Mouse (Mus musculus) kidney, postnatal 14 days (tissue): ENCODE measurements around the gene Clmn.
A peak's percentile ranks its signal among the peaks of the same experiment; 100 is the strongest.

Experiments
- DNase-seq: peaks from one replicate; pipeline ENCODE4 v3.0.0; 2022; ENCODE audit warnings: mixed read lengths

Clmn gene

DNA sequence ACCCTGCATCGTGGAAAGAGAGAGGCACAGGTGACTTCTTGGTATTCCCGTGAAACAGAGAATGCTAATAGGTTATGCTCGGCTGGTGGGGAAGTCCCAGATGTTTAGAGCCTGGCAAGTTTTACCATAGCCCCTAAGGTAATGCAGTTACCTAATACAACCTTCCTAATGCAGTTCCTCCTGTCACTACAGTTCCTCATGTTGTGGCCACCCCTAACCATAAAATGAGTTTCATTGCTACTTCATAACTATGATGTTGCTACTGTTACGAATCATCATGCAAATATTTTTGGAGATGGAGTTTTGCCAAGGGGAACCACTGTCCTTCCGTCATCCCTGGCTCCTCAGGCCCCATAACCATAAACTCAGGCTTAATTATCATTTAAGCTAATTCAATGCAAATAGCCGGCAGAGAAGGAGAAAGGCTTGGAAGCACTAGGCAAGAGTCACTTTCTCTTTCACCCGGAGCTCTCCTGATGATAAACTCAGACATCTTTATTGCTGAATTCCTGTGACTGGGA is 53.9 kb downstream of the Clmn start:
- no peak for DNase-seq

DNA sequence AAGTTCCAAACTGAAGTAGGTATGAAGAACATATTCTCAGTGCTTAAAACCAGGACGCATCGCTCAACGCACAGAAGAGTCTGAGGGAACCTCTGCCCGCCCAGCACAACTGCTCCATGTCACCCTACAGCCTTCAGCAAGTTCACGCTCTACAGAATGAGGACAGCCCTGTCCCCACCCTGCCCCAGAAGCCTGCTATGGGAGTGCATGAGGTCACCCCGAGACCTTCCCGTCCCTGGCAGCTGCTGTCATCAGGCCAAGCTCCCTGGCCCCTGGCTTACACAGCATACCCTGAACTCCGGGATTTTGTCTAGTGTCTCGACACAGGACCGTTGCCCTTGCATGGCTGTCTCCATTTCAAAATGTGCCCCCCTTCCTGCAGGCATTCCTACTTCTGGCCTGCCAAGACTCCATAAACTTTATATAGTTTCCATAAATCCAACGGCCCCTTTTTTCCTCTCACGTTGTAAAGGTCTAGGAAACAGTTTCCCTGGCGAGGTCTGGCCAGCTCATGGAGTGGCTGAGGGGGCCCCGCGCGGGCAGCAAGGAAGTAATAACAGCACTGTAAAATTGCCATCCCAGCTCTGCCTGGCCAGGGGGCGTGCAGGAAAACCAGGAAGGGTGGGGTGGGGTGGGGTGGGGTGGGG is 56.3 kb downstream of the Clmn start:
- no peak for DNase-seq

DNA sequence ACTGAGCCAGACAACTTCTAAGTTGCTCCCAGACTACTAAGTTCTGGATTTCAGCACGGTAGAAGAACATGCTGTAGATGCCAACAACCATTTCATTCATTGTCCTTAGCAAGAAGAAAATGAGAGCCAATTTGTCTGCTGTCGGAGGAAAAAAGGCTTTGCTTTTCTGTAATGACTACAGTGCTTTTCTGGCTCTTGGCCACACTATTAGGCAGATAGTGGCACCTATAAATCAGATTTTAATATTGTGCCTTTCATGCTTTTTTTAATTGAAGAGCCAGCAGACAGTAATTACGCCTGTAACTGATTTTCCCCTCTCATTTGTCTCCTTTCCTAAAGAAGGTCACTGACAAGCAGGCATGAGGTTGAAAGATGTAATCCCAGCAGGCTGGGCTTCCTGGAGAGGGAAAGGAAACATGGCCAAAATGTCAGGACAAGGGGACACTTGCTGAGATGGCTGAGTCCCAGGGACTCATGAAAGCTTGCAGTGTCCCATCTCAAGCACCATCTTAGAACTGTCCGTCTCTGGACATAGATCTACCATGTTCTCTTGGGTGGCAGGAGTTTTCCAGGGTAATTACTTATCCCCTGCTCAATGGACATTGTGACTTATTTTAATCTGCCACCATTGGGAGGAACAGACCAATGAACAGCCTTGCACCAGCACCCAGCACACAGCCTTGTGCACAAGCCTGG is 58.0 kb downstream of the Clmn start:
- no peak for DNase-seq

DNA sequence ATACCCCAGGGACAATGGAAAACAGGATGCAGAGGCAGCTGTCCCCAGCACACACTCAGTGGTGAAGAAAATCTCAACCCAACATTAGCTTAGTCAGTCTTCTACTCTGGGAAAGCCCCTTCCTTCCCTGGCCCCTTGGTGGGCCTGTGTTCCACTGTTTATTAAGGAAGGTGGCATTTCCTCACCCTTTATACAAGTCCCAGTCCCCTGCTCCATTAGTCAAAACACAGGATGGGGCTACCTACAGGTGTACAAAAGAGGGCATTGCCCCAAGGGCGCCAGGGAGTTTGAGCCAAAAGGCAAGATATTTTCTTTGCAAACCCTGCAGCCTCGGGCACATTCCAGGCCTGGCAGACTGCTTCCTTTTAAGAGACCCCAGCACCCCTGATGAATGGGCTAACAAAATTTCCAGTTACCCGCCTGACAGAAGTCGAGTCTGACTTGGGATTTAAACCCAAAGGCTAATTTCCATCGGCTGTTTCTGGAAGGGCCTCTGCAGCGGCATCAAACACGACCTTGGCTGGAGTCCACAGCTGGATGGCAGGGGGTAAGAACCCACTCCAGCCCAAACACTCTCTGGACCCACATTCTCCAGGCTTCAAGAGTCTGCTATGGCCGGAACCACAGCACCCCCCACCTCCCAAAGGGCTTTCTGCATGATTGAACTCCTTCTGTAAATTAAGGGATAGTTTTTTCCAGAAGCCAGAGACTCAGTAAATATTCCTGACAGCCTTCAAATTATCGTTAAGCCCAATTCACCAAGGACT is 63.2 kb downstream of the Clmn start:
- DNase-seq = no peak

DNA sequence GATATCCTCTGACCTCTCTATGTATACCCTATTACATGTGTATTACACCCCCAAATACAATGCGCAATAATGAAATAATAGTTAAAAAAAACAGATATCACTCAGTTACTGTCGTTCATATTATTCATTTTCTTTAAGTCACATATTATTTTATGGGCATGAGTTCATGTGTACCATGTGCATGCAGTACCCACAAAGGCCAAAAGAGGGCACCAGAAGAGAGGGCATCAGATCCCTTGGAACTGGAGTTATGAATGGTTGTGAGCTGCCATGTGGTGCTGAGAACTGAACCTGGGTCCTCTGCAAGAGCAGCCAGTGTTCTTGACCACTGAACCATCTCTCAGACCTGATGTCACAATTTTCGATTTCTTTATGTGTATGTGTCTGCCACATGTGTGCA is 65.5 kb downstream of the Clmn start:
- DNase-seq = no peak

DNA sequence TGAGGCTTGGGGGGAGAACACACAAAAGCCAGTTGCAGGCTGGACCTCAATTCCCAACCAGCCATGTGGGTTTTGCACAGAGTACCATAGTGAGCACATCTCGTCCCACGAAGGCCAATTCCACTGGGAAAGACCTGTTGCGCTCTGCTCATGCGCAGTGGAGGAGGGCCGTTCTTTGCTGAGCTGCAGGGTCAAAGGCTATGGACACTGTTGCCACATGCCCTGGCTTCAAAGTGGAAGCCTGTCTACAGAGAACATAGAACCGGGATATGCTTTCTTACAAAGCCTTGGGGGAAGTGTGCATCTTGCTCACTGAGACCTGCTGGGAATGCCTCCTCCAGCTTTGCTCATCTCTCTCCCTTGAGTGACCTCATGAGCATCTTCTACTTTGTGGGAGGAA is 67.0 kb downstream of the Clmn start:
- no peak for DNase-seq

DNA sequence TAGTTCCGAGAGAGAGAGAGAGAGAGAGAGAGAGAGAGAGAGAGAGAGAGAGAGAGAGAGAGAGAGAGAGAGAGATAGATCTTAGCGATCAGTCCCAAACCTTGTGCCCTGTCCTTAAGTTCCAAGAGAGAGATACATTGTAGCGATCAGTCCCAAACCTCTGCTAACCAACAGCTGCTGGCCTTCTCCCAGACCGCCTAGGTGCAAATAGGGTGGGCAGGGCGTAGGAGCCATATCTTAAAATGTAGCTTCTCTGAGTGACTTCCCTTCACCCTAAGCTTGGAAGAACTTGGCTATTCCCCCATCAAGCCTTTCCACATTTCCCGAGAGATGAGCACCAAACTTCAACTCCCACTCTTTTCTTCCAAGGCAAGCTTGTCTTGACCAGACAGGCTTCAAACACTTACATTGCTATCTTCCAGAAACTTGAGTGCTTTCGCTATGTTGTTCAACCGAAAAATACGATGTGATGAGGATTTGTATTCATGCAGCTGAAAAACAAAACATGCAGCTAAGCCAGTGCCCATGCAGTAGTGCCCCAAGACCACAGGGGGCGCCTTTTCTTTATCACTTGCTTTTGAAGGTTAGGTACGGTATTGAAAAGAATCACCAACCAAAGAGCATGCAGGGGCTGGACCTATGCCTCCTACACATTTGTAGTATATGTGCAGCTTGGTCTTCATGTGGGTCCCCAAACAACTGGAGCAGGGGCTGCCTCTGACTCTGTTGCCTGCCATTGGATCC is 68.1 kb downstream of the Clmn start:
- no peak for DNase-seq

DNA sequence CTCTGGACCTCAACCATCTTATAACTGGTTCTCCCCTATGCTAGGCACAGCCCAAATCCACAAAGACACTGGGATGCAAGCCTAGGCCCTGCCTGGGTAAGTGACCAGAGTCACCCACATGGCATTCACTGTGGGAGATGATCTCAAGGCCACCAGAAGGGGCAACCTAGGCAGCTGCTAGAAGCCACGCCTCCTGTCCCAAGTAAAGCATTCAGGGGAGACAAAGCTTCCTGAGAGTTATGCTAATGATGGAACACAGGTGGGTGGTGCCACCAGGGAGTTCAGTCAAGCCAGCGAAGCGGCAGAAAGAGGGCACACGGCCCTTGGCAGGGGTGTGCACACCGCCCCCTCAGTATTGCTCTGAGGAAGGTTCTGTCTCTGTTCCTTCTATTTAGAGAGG is 69.9 kb downstream of the Clmn start:
- DNase-seq = no peak

DNA sequence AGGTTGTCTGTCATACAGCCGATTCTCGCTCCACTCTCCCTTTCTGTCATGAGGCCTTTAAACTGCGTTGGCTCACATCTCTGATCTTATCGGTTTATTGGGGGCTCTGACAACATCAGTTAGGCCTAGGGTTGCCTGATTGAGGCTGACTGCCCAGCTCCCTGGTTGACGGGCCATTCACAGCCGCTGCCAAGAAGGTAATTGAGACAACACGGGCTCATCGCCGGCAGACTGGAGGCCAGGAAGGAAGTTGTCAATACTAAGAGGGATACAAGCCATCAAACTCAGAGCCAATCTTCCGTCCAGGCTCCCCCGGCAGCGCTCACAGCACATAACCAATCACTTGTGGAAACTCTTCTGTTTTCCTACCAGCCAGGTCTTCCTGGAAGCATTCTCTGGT is 71.4 kb downstream of the Clmn start:
- no peak for DNase-seq

DNA sequence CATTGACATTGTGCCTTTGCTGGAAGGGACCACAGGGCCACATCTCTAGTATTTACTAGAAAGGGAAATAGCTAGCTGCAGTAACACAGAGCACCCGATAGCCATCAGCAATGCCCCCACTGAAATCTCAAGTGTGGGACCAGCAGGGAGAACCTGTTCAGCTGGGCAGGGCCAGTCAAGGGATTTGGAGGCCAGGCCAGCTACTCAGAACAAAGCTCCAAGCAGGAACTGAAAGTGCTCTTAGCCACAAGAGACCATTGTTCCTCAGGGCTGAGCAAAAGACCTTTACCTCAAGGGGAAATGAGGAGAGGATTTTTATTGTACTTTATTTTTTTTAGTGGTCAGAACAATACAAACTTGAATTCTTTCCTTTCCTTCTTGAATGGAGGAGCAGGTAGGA is 87.3 kb downstream of the Clmn start:
- no peak for DNase-seq

DNA sequence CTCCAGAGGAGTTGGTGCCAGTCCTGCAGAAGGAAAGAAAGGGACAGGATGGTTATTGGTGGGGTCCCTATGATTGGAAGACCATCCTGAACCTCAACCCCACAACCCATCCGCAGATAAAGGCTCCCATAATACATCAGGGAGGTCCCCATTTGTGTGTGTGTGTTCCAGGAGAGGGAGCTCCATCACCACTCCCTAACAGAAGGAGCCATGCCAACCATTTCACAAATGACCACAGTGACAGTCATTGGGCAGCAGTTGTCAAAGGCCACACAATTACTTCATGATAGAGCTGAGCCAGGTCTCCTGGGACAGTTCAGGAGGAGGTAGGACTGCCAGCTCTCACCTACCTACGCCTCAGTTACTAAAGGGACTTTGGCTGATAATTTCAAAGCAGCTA is 92.9 kb downstream of the Clmn start:
- no peak for DNase-seq

DNA sequence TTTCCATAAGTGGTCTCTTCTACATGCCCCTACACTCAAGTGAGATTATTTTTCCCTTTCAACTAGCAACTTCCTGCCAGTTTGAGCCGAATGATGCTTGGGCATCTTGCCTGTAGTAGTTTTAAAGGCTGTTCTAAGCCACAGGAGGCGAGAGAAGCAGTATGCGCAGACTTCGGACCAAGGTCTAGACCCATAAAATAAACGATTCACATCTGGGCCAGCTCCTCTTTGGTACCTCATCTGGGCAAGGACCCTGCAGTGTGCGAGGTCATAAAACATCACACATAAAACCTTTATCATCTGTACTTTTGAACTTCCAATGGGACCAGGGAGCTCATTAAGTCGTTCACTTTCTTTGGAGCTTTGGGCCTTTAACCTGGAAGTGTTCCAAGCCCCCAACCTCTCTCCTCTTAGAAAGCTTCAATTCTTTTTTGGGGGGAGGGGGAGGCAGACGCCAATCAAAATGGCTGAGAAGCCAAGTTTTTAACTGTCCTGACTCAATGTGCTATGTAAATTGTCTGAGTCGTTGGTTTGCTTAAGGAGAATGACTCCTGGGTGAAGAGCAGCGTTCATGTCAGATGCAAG is 95.6 kb downstream of the Clmn start:
- DNase-seq = no peak

DNA sequence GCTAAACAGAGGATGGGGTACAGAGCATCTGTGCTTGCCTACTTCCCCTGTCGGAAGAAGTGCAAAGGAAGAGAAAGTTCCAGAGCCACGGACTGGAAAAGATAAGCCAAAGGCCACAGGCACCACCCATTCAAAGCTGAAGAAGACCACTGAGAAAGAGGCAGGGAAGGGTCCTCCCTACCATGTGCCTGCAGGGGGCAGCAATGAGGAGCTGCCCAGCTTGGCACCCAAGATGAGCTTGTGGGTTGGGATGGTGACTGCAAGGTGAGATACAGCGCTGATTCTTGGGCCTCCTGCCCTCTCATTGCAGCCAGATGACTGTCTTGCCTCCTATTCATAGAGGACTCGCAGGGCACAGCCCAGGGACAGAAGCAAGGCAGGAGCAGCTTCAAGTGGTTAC is 97.7 kb downstream of the Clmn start:
- DNase-seq = no peak

DNA sequence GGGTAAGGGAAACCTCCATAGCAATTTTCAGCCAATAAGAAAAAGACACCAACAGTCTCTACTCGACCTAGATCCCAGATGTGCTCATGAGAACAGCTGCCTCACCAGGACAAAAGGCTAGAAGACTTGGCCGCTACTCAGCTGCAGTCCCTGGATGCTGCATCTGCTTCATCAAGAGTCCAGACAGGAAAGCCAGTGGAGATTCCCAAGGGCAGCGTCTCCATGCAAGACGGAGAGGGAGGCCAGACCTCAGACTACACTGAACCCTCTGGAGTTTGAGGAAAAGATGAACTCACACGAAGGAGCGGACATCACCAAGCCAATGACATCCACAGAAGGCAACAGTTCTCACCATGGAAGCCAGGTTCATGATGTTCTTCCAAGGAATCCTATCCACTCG is 99.1 kb downstream of the Clmn start:
- no peak for DNase-seq

DNA sequence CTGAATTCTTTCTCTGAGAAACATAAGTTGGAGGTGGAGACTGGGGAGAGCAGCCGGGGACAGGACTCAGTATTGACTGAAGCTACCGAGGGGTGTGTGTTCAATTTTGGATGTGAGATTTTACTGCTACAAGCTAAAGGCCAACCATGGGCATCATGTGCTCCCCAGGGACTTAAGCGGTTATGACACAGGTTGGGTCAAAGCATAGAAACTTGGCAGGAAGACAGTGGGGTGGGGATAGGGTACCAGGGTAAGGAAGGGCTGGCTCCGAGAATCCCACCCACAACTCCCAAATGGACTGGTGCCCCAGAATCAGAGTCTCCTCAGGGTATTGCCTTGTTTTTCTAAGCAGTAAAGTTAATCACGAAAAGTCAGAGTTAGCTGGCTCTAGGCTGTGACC is 99.8 kb downstream of the Clmn start:
- DNase-seq = no peak

DNA sequence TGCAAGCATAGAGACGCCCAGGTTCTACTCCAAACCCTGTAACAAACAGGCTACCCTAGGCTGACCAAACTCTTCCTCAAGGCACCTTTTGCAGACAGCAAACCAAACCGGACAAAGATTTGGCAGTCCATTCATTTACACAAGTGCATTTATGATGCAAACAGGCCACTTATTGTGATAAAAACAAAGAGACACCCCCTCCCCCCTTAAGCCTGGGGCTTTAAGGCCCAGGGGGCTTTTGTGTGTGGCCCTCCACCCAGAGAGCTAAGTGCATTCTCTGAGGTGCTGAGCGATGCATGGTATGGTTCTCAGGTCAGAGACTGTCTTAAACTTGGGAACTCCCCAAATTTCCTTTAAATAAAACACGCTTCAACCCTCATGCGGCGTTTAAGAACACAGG is 101.0 kb downstream of the Clmn start:
- DNase-seq = no peak

DNA sequence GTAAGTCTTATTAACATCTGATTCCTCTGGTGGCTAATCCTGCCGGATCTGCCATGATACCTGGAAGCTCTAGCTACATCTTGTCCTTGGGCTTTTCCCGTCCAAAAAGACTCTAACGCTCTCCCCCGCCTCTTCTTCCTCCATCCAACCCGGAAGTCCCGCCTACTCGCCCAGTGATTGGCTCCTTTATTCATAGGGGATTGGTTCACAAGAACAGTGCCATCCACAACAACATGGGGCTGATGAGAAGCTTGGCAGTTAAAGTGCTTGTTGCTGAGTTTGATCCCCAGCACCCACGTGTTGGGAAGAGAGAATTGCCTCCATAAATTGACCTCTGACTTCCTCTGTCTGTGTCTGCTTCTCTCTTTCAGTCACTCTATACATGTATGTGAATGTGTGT is 103.5 kb downstream of the Clmn start:
- DNase-seq = no peak

DNA sequence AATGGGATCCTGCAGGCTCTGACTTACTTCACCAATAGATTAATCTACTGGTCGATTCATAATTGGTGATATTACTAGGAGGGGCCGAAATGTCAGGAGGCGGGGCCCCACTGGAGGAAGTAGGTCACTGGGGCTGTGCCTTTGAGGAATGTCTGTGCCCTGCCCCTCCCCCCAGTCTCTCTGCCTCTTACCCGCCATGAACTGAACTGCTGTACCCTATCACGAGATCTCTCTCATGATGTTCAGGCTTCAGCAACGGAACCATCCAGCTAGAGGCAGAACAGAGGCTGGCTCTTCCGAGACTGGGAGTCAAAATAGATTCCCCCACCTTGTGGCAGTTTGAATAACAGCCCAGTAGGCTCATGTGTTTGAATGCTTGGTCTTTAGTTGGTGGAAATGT is 106.8 kb downstream of the Clmn start:
- DNase-seq = no peak

DNA sequence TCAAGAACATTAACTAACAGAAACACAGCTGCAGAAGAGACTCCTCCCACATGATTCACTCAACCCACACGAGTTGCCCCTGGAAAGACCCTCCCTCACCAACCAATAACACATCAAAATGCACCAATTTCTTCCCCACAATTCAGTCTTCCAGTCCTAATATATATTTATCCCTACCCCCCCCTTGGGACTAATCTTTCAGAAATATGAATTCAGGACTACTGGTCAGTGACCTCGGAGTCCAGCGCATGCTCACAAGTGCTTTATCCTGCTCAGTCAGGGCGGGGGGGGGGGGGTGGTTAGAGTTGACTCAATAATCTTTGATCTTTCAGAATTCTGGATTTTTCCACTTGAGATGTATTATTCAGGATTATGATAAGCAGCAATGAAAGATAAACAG is 111.2 kb downstream of the Clmn start:
- DNase-seq = no peak

DNA sequence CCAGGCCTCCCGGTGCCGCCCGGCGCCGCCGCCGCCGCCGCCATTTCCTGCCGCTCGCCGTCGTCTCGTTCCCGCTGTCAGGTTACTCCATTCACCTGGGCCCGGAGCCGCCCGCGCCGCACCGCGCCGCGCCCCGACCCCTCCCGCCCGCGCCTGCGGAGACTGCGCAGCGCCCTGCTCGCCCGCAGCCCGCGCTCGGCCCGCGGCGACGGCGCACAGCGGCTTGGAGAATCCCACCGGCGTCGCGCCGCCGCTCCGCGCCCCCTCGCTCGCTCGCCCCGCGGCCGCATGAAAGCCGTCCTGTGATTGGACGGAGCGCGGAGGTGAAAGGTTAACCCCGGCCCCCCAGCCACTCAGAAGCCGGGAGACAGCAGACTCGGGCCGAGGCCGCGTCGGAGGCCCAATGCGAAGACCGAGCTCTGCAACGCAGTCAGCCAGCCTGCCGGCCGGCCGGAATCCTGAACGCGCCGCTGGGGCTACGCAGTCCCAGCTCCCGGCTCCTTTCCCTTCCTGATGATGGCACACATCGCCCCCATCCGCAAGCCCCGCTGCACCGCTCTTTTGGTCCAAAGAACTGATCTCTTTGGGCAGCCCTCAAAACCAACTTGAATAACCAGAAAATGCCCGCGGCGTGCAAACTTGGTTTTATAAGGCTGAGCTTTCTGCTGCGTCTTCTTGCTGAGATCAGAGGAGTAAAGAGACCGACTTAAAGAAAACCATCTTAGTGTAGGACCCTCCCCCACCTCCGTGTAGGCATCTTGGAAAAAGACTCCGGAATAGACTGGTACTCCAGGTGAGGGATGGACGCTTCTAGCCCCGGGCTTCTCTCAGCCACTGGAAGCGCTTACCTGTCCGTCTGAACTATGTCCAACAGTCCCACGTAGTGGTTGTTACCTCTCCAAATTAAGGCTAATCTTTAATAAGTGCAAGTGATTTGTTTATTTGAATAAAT is 112.8 kb downstream of the Clmn start, which contains the start of gene Dicer1:
Dicer1 (minus strand) TSS at position 139 of the 952 bp plus-strand sequence.
- DNase-seq = peak; percentile 98

DNA sequence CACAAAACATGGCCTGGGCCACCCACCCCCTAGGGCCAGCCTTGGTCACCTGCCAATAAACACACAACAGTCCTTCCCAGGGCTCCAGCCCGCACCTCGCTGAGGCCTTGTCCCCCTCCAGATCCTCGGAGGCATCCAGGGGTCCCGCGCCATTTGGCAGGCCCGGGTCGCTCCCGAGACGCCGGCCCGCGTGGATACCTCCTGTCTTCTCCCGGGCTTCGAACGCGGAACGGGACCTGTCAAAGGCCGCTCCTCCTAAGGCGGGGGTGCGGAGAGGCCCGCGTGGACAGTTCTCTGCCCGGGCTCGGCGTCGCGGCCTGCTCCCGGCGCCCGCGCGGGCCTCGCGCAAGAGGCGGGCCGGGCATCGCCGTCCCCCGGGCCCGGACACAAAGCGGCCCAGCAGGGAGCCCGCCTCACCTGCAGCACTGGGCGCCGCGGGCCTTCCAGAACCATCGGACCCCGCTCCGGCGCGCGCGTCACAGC is 113.5 kb downstream of the Clmn start:
- DNase-seq = no peak
